Mouse (Mus musculus): Measurements from ENCODE around the gene Ankrd49.

GRCm38 (mm10) chr9:14821396-14821795, 36.7 kb upstream of the Ankrd49 start:
- TF ChIP-seq CTCF (conservative IDR thresholded peaks at IDR 0.05; ENCODE audit: low read length) (no peak), NANOG (IDR thresholded peaks at IDR 0.05; ENCODE audit: borderline replicate concordance, low read length) (no peak)
